Mouse (Mus musculus): ENCODE data around the gene Fam57b. TPM values are rescaled to one million over a fixed set of nuclear protein-coding genes. Genes with fewer than 3 reads are reported as not detected.

The Fam57b gene
- polyA plus RNA-seq, 1 experiment from 2014 or later, result not detected

- Histone ChIP-seq H3K36me3 (replicated peaks) (no peaks in the 10 kb centered on the region), H3K4me3 (replicated peaks) (no peak overlapping the region), H3K4me1 (replicated peaks) (no peaks in the 10 kb centered on the region), H3K27ac (replicated peaks) (no peak overlapping the region), H3K4me2 (no peak overlapping the region), H3K9me3 (replicated peaks) (no peaks in the 10 kb centered on the region), H3K9ac (no peak overlapping the region), H3K27me3 (peaks cover 3% of the 10 kb centered on the region; the same call in 1 of the 2 replicates)
- ATAC-seq (ENCODE audit: insufficient read depth), result no peak
- 55% methylated on average over 8 of the region's 8 CpGs for WGBS (ENCODE audit: insufficient replicate concordance)
These were observed 18.3 kb downstream of the Fam57b start for GRCm38 (mm10) chr7:126815726-126816222.

- no peak for ATAC-seq (ENCODE audit: insufficient read depth)
- peaks cover 10% of the 10 kb centered on the region; the same call in 1 of the 2 replicates for H3K27me3 ChIP-seq
- H3K4me2 ChIP-seq, result no peak overlapping the region
- H3K27ac ChIP-seq (replicated peaks), result no peak overlapping the region
- H3K4me3 ChIP-seq (replicated peaks), result no peak overlapping the region
- H3K9me3 ChIP-seq (replicated peaks), result no peaks in the 10 kb centered on the region
- no peaks in the 10 kb centered on the region for H3K4me1 ChIP-seq (replicated peaks)
- 63% methylated on average over 8 of the region's 8 CpGs for WGBS (ENCODE audit: insufficient replicate concordance)
- H3K9ac ChIP-seq, result no peak overlapping the region
- H3K36me3 ChIP-seq (replicated peaks), result no peaks in the 10 kb centered on the region
These were observed 19.0 kb downstream of the Fam57b start for GRCm38 (mm10) chr7:126816494-126816893.

- ATAC-seq (ENCODE audit: insufficient read depth), result no peak
These were observed 20.1 kb downstream of the Fam57b start for GRCm38 (mm10) chr7:126817595-126817994.

GRCm38 (mm10) chr7:126818818-126819217, 21.4 kb downstream of the Fam57b start:
- Histone ChIP-seq H3K27ac (replicated peaks) (no peak overlapping the region), H3K36me3 (replicated peaks) (no peaks in the 10 kb centered on the region), H3K4me2 (no peak overlapping the region), H3K9ac (no peak overlapping the region), H3K4me1 (replicated peaks) (0 out of 2 replicates have a peak, but pooled peaks cover 8% of the 10 kb centered on the region), H3K4me3 (replicated peaks) (no peak overlapping the region), H3K9me3 (replicated peaks) (no peaks in the 10 kb centered on the region), H3K27me3 (peaks cover 31% of the 10 kb centered on the region)
- no peak for ATAC-seq (ENCODE audit: insufficient read depth)
- 17% methylated on average over 1 of the region's 1 CpGs for WGBS (ENCODE audit: insufficient replicate concordance)

More at GRCm38 (mm10) chr7:126817595-126817994, 20.1 kb downstream of the Fam57b start:
- H3K27ac ChIP-seq (replicated peaks), result no peak overlapping the region
- 71% methylated on average over 7 of the region's 7 CpGs for WGBS (ENCODE audit: insufficient replicate concordance)
- H3K27me3 ChIP-seq, result peaks cover 18% of the 10 kb centered on the region
- H3K9ac ChIP-seq, result no peak overlapping the region
- 0 out of 2 replicates have a peak, but pooled peaks cover 7% of the 10 kb centered on the region for H3K4me1 ChIP-seq (replicated peaks)
- H3K4me3 ChIP-seq (replicated peaks), result no peak overlapping the region
- no peak overlapping the region for H3K4me2 ChIP-seq
- no peaks in the 10 kb centered on the region for H3K9me3 ChIP-seq (replicated peaks)
- no peaks in the 10 kb centered on the region for H3K36me3 ChIP-seq (replicated peaks)

GRCm38 (mm10) chr7:126821835-126822511, 24.5 kb downstream of the Fam57b start:
- no peak overlapping the region for H3K4me3 ChIP-seq (replicated peaks)
- no peak overlapping the region for H3K27ac ChIP-seq (replicated peaks)
- no peak overlapping the region for H3K4me2 ChIP-seq
- H3K9me3 ChIP-seq (replicated peaks), result no peaks in the 10 kb centered on the region
- no peaks in the 10 kb centered on the region for H3K36me3 ChIP-seq (replicated peaks)
- 22% methylated on average over 7 of the region's 7 CpGs for WGBS (ENCODE audit: insufficient replicate concordance)
- ATAC-seq (ENCODE audit: insufficient read depth), result no peak
- 0 out of 2 replicates have a peak, but pooled peaks cover 8% of the 10 kb centered on the region for H3K4me1 ChIP-seq (replicated peaks)
- H3K27me3 ChIP-seq, result peaks cover 61% of the 10 kb centered on the region
- H3K9ac ChIP-seq, result no peak overlapping the region

GRCm38 (mm10) chr7:126822741-126823140, 25.3 kb downstream of the Fam57b start:
- no peak overlapping the region for H3K4me2 ChIP-seq
- H3K36me3 ChIP-seq (replicated peaks), result no peaks in the 10 kb centered on the region
- 0 out of 2 replicates have a peak, but pooled peaks cover 8% of the 10 kb centered on the region for H3K4me1 ChIP-seq (replicated peaks)
- WGBS (ENCODE audit: insufficient replicate concordance), result 34% methylated on average over 9 of the region's 9 CpGs
- H3K27ac ChIP-seq (replicated peaks), result no peak overlapping the region
- peaks cover 61% of the 10 kb centered on the region for H3K27me3 ChIP-seq
- H3K9me3 ChIP-seq (replicated peaks), result no peaks in the 10 kb centered on the region
- no peak overlapping the region for H3K9ac ChIP-seq
- no peak overlapping the region for H3K4me3 ChIP-seq (replicated peaks)
- ATAC-seq (ENCODE audit: insufficient read depth), result no peak

- H3K9ac ChIP-seq, result no peak overlapping the region
- H3K4me3 ChIP-seq (replicated peaks), result no peak overlapping the region
- no peak overlapping the region for H3K4me2 ChIP-seq
- no peak overlapping the region for H3K27ac ChIP-seq (replicated peaks)
- no peak for ATAC-seq (ENCODE audit: insufficient read depth)
- 5% methylated on average over 18 of the region's 19 CpGs for WGBS (ENCODE audit: insufficient replicate concordance)
- H3K36me3 ChIP-seq (replicated peaks), result no peaks in the 10 kb centered on the region
- peaks cover 62% of the 10 kb centered on the region for H3K27me3 ChIP-seq
- no peaks in the 10 kb centered on the region for H3K9me3 ChIP-seq (replicated peaks)
- 0 out of 2 replicates have a peak, but pooled peaks cover 8% of the 10 kb centered on the region for H3K4me1 ChIP-seq (replicated peaks)
These were observed 25.8 kb downstream of the Fam57b start for GRCm38 (mm10) chr7:126823202-126823711.

- Histone ChIP-seq H3K9ac (no peak overlapping the region), H3K27me3 (peaks cover 68% of the 10 kb centered on the region), H3K4me3 (replicated peaks) (no peak overlapping the region), H3K4me1 (replicated peaks) (0 out of 2 replicates have a peak, but pooled peaks cover 8% of the 10 kb centered on the region), H3K27ac (replicated peaks) (no peak overlapping the region), H3K9me3 (replicated peaks) (no peaks in the 10 kb centered on the region), H3K36me3 (replicated peaks) (no peaks in the 10 kb centered on the region), H3K4me2 (no peak overlapping the region)
- WGBS (ENCODE audit: insufficient replicate concordance), result 16% methylated on average over 10 of the region's 10 CpGs
- no peak for ATAC-seq (ENCODE audit: insufficient read depth)
These were observed 26.5 kb downstream of the Fam57b start for GRCm38 (mm10) chr7:126823940-126824339.

- no peak overlapping the region for H3K9ac ChIP-seq
- H3K36me3 ChIP-seq (replicated peaks), result no peaks in the 10 kb centered on the region
- WGBS (ENCODE audit: insufficient replicate concordance), result 25% methylated on average over 8 of the region's 8 CpGs
- H3K27ac ChIP-seq (replicated peaks), result no peak overlapping the region
- no peak for ATAC-seq (ENCODE audit: insufficient read depth)
- H3K4me1 ChIP-seq (replicated peaks), result 0 out of 2 replicates have a peak, but pooled peaks cover 8% of the 10 kb centered on the region
- no peak overlapping the region for H3K4me2 ChIP-seq
- no peak overlapping the region for H3K4me3 ChIP-seq (replicated peaks)
- peaks cover 80% of the 10 kb centered on the region for H3K27me3 ChIP-seq
- no peaks in the 10 kb centered on the region for H3K9me3 ChIP-seq (replicated peaks)
These were observed 27.9 kb downstream of the Fam57b start for GRCm38 (mm10) chr7:126825403-126825802.

GRCm38 (mm10) chr7:126825952-126826351, 28.5 kb downstream of the Fam57b start:
- Histone ChIP-seq H3K27ac (replicated peaks) (no peak overlapping the region), H3K4me1 (replicated peaks) (0 out of 2 replicates have a peak, but pooled peaks cover 8% of the 10 kb centered on the region), H3K27me3 (peaks cover 82% of the 10 kb centered on the region), H3K4me3 (replicated peaks) (no peak overlapping the region), H3K9ac (no peak overlapping the region), H3K4me2 (no peak overlapping the region), H3K36me3 (replicated peaks) (no peaks in the 10 kb centered on the region), H3K9me3 (replicated peaks) (no peaks in the 10 kb centered on the region)
- no peak for ATAC-seq (ENCODE audit: insufficient read depth)
- 53% methylated on average over 5 of the region's 5 CpGs for WGBS (ENCODE audit: insufficient replicate concordance)

- Histone ChIP-seq H3K4me3 (replicated peaks) (peak within 1 kb of the TSS; percentile 30), H3K4me1 (replicated peaks) (peaks cover 5% of the 10 kb centered on the region), H3K27me3 (peaks cover 37% of the 10 kb centered on the region), H3K4me2 (peak within 1 kb of the TSS; percentile 57), H3K27ac (replicated peaks) (no peak within 1 kb of the TSS), H3K36me3 (replicated peaks) (no peaks in the 10 kb centered on the region), H3K9me3 (replicated peaks) (no peaks in the 10 kb centered on the region), H3K9ac (no peak within 1 kb of the TSS)
- no peak for ATAC-seq (ENCODE audit: insufficient read depth)
- 50% methylated on average over 5 of the region's 5 CpGs for WGBS (ENCODE audit: insufficient replicate concordance)
These were observed 34.1 kb downstream of the Fam57b start, which contains the start of gene 4930451I11Rik for GRCm38 (mm10) chr7:126831539-126831938. Gene 4930451I11Rik (minus strand): TSS chr7:126831639.
